ENCODE assay signal across 8 mouse cellular contexts in genomic region chr19:7557328-7557822, GRCm38 (mm10). TPM values are rescaled to one million over a fixed set of nuclear protein-coding genes. Genes with fewer than 3 reads are reported as not detected.
DNase-seq lines count a peak whose midpoint lies in the region; ATAC-seq lines count a peak whose summit lies in the region.

Gene Pla2g16, plus strand, starts transcription at chr19:7557459.

- DNase-seq in 3134 (ENCODE audit: extremely low read depth, insufficient read length, low spot score), result peak; percentile 82
- peak; percentile 66 to 70 for DNase-seq in adrenal gland, adult 18-20 months (ENCODE audit: low spot score in 2 of 2)
- peak; percentile 85 for DNase-seq in heart, embryonic 10.5 days (ENCODE audit: low spot score)
- DNase-seq in naive thymus-derived CD4-positive, alpha-beta T cell, adult 2 months (ENCODE audit: low read depth), result peak; percentile 63

- 1% methylated on average over 27 of the region's 27 CpGs for WGBS in embryonic facial prominence, embryonic 15.5 days
- under 1% methylated on average over 27 of the region's 27 CpGs for WGBS in heart, embryonic 10.5 days
- under 1% methylated on average over 27 of the region's 27 CpGs for WGBS in kidney, embryonic 14.5 days
- 2% methylated on average over 27 of the region's 27 CpGs for WGBS in liver, embryonic 12.5 days (ENCODE audit: insufficient replicate concordance)
- 1% methylated on average over 27 of the region's 27 CpGs for WGBS in stomach, embryonic 16.5 days

- peak within 1 kb of the TSS; percentile 84 for H3K4me2 ChIP-seq in embryonic facial prominence, embryonic 15.5 days (replicated peaks)
- peak within 1 kb of the TSS; percentile 78 for H3K4me2 ChIP-seq in kidney, embryonic 14.5 days (replicated peaks; ENCODE audit: low read depth, low read length)
- H3K4me2 ChIP-seq in liver, embryonic 12.5 days, result peak within 1 kb of the TSS; percentile 85
- H3K4me2 ChIP-seq in stomach, embryonic 16.5 days (ENCODE audit: low read depth, low read length), result peak within 1 kb of the TSS; percentile 75

- no peaks in the 10 kb centered on the region for H3K27me3 ChIP-seq in embryonic facial prominence, embryonic 15.5 days
- H3K27me3 ChIP-seq in heart, embryonic 10.5 days (ENCODE audit: insufficient read depth, poor library complexity, severe bottlenecking), result no peaks in the 10 kb centered on the region
- H3K27me3 ChIP-seq in kidney, embryonic 14.5 days (ENCODE audit: control insufficient read depth, insufficient read depth, low read length), result no peaks in the 10 kb centered on the region
- no peaks in the 10 kb centered on the region for H3K27me3 ChIP-seq in liver, embryonic 12.5 days (replicated peaks)
- H3K27me3 ChIP-seq in stomach, embryonic 16.5 days (ENCODE audit: control insufficient read depth, insufficient read depth, low read length), result no peaks in the 10 kb centered on the region

- peak within 1 kb of the TSS; percentile 12; the same call in 1 of the 2 replicates for H3K9ac ChIP-seq in embryonic facial prominence, embryonic 15.5 days
- peak within 1 kb of the TSS; percentile 52 for H3K9ac ChIP-seq in kidney, embryonic 14.5 days (ENCODE audit: low read depth, low read length)
- H3K9ac ChIP-seq in liver, embryonic 12.5 days, result peak within 1 kb of the TSS; percentile 88
- peak within 1 kb of the TSS; percentile 70 for H3K9ac ChIP-seq in stomach, embryonic 16.5 days (ENCODE audit: low read length)

- H3K36me3 ChIP-seq in embryonic facial prominence, embryonic 15.5 days, result no peaks in the 10 kb centered on the region
- H3K36me3 ChIP-seq in heart, embryonic 10.5 days, result peaks cover 4% of the 10 kb centered on the region; the same call in 1 of the 2 replicates
- no peaks in the 10 kb centered on the region for H3K36me3 ChIP-seq in kidney, embryonic 14.5 days (ENCODE audit: control insufficient read depth, insufficient read depth, low read length)
- H3K36me3 ChIP-seq in liver, embryonic 12.5 days, result peaks cover 8% of the 10 kb centered on the region
- no peaks in the 10 kb centered on the region for H3K36me3 ChIP-seq in stomach, embryonic 16.5 days (ENCODE audit: control insufficient read depth, insufficient read depth, low read length)

- peaks cover 20% of the 10 kb centered on the region for H3K4me1 ChIP-seq in embryonic facial prominence, embryonic 15.5 days
- H3K4me1 ChIP-seq in heart, embryonic 10.5 days, result peaks cover 25% of the 10 kb centered on the region
- H3K4me1 ChIP-seq in kidney, embryonic 14.5 days (ENCODE audit: control insufficient read depth, insufficient read depth, low read length), result peaks cover 3% of the 10 kb centered on the region; the same call in 1 of the 2 replicates
- peaks cover 67% of the 10 kb centered on the region for H3K4me1 ChIP-seq in liver, embryonic 12.5 days
- H3K4me1 ChIP-seq in stomach, embryonic 16.5 days (ENCODE audit: control insufficient read depth, insufficient read depth, low read length), result no peaks in the 10 kb centered on the region

- H3K4me3 ChIP-seq in embryonic facial prominence, embryonic 15.5 days (replicated peaks), result peak within 1 kb of the TSS; percentile 48
- H3K4me3 ChIP-seq in heart, embryonic 10.5 days, result peak within 1 kb of the TSS; percentile 76
- peak within 1 kb of the TSS; percentile 51 for H3K4me3 ChIP-seq in kidney, embryonic 14.5 days (ENCODE audit: low read length)
- peak within 1 kb of the TSS; percentile 75 for H3K4me3 ChIP-seq in liver, embryonic 12.5 days
- H3K4me3 ChIP-seq in stomach, embryonic 16.5 days (replicated peaks; ENCODE audit: low read length), result peak within 1 kb of the TSS; percentile 52

- peak; percentile 45; the same call in 1 of the 2 replicates for ATAC-seq in embryonic facial prominence, embryonic 15.5 days (ENCODE audit: insufficient number of reproducible peaks, low FRiP score, low TSS enrichment, low read depth)
- peak; percentile 84 for ATAC-seq in kidney, embryonic 14.5 days (ENCODE audit: low FRiP score, low TSS enrichment)
- ATAC-seq in liver, embryonic 12.5 days, result peak; percentile 93
- peak; percentile 87 for ATAC-seq in stomach, embryonic 16.5 days (ENCODE audit: insufficient read depth, low FRiP score)

- H3K27ac ChIP-seq in embryonic facial prominence, embryonic 15.5 days (replicated peaks), result no peak within 1 kb of the TSS
- H3K27ac ChIP-seq in heart, embryonic 10.5 days, result peak within 1 kb of the TSS; percentile 89
- H3K27ac ChIP-seq in kidney, embryonic 14.5 days (ENCODE audit: low read depth, low read length), result no peak within 1 kb of the TSS
- peak within 1 kb of the TSS; percentile 78 for H3K27ac ChIP-seq in liver, embryonic 12.5 days
- no peak within 1 kb of the TSS for H3K27ac ChIP-seq in stomach, embryonic 16.5 days (ENCODE audit: low read length)

- no peaks in the 10 kb centered on the region for H3K9me3 ChIP-seq in embryonic facial prominence, embryonic 15.5 days (replicated peaks)
- no peaks in the 10 kb centered on the region for H3K9me3 ChIP-seq in heart, embryonic 10.5 days
- no peaks in the 10 kb centered on the region for H3K9me3 ChIP-seq in kidney, embryonic 14.5 days (ENCODE audit: control insufficient read depth, low read length)
- H3K9me3 ChIP-seq in liver, embryonic 12.5 days (replicated peaks), result no peaks in the 10 kb centered on the region
- no peaks in the 10 kb centered on the region for H3K9me3 ChIP-seq in stomach, embryonic 16.5 days (replicated peaks; ENCODE audit: control insufficient read depth, low read length)

RNA-seq across cellular contexts. Expression of gene Pla2g16, which starts in this region (rescaled TPM):
- 100 to 1,000 TPM in 1 of 2 experiments, 10 to 100 TPM in 1; 60.4 to 132 TPM for total RNA-seq in adrenal gland, adult 18-20 months (2021)
- polyA plus RNA-seq in embryonic facial prominence, embryonic 15.5 days (2015; fragmentation: Nextera tagmentation; extraction: Ambion mirVana), result 13.0 and 14.8 TPM in 2 replicates
- polyA plus RNA-seq in heart, embryonic 10.5 days (2016; fragmentation: Nextera tagmentation; extraction: Ambion mirVana), result 15.9 and 30.8 TPM in 2 replicates
- 7.4 and 8.1 TPM in 2 replicates for polyA plus RNA-seq in kidney, embryonic 14.5 days (2014; fragmentation: Nextera tagmentation; extraction: Ambion mirVana)
- polyA plus RNA-seq in liver, embryonic 12.5 days (2016; fragmentation: Nextera tagmentation; extraction: Ambion mirVana), result 22.0 and 23.6 TPM in 2 replicates
- 15.7 and 15.8 TPM in 2 replicates for polyA plus RNA-seq in stomach, embryonic 16.5 days (2015; fragmentation: Nextera tagmentation; extraction: Ambion mirVana)

Comparison
In these comparisons a context has a peak if more than half of its experiments do, and no peak if none do; other contexts are left out.
1. H3K27ac ChIP-seq: peak in heart, embryonic 10.5 days (single experiment) and liver, embryonic 12.5 days (single experiment); none in embryonic facial prominence, embryonic 15.5 days (single experiment), kidney, embryonic 14.5 days (single experiment) and stomach, embryonic 16.5 days (single experiment).
2. H3K9ac ChIP-seq: peak in every context shown above with its lines; median percentile 88 in liver, embryonic 12.5 days; 70 in stomach, embryonic 16.5 days; 52 in kidney, embryonic 14.5 days; 12 in embryonic facial prominence, embryonic 15.5 days.
3. Peak in every context shown above with its lines, with median percentiles within 50 percentile points of each other: DNase-seq, ATAC-seq, H3K4me2 ChIP-seq and H3K4me3 ChIP-seq.